Mouse (Mus musculus): Measurements from ENCODE around the gene Rnf208.

Gene Rnf208

DNA sequence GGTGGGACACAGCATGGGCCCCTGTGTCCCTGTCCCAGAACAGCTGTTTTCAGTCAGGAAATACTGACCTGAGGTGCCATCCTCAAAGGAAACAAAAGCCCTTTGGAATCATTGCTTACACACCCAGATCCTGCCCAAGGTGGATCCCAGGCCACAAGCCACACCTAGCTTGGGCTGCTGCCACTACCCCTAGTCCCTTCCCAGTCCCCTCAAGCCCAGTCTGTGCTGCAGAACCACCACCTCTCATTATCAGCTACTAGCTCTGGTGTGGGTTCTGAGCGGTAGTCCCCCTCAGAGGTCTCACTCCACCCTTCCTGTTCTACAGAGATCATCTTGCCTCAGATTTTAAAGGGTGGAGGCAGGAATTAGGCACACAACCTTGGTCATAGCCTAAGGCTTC lies 44.3 kb downstream of the Rnf208 start:
- DNase-seq: no peak

DNA sequence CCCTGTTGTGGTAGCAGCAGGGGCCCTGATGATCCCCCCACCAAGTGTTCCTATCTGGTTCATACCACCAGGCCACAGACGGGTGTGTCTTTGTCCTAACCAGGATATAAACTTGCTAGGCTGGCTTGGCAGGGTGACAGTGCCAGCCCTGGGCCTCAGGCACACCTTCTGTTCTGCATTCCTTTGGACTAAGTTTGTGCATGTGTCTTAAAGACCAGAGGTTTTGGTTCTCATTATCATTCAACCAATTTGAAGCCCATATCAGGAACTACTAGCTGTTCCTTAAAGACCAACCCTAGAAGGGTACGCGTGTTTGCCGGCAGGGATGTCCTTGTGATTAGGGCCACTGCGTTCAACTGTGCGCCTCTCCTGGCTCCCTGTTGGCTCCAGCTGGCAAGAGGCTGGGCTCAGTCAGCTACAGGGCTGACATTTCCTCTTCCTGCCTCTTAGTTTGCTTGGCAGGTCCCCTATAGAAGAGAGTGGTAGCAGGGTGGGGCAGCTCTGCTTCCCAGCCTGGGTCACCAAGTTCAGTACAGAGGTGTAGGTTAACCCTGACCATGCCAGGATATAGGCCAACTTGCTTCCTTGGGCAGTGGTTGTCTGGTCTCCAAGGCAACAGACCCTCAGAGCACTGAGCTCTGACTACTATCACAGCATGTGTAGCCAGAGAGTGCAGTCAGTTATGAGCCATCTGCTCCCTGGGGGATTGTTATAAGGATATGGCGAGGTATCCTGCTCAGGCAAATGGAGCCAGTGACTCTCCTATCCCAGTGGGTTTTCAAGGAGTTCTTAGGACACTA lies 45.0 kb downstream of the Rnf208 start:
- no peak for DNase-seq

DNA sequence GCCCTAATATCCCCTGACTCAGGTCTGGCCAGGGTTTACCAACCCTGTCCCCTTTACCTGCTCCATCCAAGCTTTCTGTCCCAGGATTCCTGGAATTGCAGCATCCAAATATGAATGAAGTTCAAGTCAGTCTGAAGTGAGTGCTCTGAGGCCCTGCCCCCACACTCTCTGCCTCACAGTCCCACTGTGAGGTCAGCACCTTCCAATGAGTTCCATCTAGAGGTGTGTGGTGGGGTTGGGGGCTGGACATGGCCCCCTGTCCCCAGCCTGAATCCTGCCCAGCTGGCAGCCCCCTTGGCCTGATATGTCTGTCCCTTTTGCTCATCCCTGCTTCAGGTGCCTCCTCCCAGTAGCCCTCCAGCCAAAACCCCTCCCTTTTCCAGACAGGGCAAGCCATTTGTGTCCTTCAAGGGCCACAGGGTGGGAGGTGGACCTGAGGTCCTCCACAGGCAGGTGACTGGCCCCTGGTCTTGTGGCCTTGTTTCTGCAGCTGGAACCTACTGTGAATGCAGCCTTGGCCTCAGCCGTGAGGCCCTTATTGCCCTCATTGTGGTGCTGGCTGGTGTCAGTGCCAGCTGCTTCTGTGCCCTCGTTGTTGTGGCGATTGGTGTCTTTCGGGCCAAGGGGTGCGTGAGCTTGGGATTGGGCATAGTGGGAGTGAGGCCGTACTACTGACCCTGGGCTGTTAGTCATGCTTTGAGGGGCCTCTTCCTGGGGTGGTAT lies 46.0 kb downstream of the Rnf208 start, which contains the start of gene Tmem210:
TSS of gene Tmem210 (plus strand) at position 219 of the 723 bp plus-strand sequence.
- no peak for DNase-seq

DNA sequence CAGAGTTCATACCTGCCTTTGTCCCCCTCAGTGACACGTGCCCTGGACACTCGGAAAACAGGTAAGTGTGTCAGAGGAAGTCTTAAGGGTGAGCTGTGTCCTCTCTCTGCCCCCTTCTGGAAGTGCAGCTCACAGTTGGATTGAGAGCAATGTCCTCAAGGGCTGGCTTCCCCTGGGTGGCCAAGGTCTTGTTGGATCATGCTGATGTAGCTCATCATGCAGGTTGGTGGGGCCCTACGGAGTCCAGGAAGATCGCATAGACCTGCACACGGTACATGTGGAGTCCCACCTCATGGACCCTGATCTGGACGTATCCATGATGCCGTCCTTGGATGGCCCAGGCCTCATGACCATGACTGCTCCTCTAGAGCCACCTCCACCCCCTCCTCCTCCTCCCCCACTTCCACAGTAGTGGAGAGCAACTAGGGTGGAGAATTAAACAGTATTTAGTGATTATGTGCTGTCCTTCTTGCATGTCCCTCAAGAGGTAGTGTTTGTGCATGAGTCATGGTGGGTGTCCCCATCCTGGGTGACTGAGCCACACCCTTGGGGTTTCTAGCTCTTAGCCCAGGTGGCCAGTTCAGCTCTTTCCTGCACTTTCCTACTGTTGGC lies 46.8 kb downstream of the Rnf208 start:
- DNase-seq: no peak

DNA sequence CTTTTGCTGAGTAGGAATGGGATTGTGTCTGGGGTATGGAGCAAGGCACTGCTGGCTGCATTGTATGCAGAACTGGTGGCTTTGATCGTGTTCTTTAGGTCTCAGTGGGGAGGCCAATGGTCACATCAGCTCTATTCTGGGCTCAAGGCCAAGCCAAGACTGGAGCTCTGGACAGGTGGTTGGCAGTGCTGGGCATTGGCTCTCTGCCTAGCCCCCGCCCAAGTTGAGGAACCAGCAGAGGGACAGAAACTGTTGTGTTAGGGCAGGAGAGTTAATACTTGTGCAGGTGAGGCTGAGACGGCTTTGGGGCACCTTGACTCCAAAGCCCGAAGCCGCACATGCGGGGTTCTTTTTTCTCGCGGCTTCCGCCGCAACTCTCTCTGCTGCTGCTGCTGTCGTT lies 47.6 kb downstream of the Rnf208 start, which contains the start of gene Lrrc26:
TSS of gene Lrrc26 (plus strand) at position 265 of the 400 bp plus-strand sequence.
- no peak for DNase-seq

DNA sequence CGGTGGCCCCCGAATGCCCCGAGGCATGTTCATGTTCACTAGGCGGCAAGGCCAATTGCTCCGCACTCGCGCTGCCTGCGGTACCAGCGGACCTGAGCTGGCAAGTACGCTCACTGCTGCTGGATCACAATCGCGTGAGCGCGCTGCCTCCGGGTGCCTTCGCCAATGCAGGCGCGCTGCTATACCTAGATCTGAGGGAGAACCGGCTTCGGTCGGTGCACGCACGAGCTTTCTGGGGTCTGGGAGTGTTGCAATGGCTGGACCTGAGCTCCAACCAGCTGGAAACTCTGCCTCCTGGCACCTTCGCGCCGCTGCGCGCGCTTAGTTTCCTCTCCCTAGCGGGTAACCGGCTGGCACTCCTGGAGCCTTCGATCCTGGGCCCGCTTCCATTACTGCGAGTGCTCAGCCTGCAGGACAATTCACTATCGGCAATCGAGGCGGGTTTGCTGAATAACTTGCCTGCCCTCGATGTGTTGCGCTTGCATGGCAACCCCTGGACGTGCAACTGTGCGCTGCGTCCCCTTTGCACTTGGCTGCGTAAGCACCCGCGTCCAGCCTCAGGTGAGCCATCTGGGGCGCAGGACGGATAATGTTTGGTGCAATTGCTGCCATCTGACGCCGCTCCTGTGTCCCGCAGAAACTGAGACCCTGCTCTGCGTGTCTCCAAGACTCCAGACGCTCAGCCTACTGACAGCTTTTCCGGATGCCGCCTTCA lies 48.2 kb downstream of the Rnf208 start:
- DNase-seq: no peak

DNA sequence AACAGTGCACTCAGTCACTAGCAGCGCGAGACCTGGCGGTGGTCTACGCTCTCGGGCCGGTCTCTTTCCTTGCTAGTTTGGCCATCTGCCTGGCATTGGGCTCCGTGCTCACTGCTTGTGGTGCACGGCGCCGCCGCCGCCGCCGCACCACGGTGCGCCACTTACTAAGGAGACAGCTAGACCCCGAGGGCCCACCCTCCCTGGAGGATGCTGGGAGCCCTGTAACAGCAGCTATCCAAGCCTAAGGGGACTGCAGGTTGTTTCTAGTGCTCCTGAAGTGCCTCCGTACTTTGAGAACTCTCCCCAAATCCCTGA lies 48.7 kb downstream of the Rnf208 start:
- DNase-seq: no peak

DNA sequence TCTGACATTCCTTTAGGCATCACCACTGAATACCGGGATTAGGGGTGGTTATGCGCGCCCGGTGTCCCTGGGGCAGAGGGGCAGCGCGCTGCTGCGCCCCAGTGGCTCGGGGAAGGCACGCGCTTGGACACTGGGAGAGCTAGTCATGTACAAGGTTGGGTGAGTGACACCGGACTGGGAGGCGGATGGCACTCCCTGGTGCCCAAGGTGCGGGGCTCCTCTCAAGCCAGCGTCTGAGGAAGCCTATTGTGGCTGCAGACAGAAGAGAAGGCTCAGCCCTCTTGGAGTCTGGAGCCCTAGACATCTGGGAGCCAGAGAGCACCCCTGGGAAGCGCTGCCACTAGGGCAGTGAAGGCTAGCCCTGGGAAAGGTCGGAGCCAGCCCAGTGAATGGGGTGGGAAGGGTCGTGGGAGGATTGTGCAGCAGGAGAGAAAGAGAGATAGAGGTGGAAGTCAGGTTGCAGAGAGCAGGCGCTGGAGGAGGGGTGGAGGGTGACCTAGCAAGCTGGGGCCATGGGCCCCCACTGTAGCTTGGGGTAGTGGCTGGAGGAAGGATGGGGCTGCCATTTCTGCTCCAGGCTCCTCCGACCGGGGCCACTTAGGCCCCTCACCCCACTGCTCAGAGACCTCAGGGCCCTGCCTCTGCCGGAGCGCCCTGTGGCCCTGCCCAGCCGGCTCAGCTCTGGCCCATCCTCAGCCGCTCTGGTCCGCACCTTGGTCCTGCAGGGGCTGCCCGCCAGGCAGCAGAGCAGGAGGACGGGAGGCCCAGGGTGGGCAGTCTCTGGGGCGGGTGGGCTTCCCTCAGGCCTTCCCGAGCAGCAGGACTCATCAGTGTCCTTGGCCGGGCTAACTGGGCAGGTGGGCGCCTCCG lies 49.4 kb downstream of the Rnf208 start:
- DNase-seq: no peak

DNA sequence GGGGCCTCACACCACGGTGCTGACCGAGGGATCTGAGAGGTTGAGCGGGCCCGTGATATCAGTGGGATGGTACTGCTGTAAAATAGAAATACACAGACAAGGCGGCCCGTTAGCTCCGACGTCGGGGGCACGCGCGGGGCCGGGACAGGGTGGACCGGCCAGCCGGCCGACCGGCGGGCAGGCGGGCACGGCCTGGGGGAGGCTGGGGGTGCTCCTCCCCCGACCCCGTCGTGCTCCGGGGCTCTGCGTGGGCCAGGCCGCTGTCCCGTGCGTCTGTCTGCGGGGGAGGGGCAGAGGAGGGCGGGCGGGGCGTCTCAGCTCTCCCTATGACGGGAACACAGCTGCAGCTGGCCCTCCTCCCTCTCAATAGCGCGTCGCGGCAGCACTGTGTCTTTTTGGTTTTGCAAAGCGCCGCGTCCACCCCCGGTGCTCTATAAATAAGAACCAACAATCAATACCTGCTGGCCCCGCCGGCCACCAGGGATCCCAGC lies 50.0 kb downstream of the Rnf208 start:
- DNase-seq: no peak

DNA sequence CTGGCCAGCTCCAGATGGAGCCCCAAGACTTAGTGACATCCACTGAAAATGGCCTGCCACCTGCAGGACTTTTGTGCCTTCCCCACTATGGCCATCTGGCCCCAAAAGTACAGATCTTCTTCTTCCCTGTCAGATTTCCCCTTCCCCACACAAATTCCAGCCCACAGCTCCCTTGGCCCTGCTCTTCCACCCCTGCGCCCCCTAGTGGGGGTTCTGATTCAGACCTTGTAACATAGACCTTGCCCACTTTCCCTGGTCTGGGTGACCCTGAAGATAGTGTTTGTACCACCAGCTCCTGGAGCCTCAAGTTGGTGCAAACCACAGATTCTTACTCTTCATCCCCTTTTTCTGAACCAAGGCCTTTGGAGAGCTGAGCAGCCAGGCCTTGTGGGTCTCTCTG lies 50.8 kb downstream of the Rnf208 start:
- DNase-seq: peak; percentile 63

DNA sequence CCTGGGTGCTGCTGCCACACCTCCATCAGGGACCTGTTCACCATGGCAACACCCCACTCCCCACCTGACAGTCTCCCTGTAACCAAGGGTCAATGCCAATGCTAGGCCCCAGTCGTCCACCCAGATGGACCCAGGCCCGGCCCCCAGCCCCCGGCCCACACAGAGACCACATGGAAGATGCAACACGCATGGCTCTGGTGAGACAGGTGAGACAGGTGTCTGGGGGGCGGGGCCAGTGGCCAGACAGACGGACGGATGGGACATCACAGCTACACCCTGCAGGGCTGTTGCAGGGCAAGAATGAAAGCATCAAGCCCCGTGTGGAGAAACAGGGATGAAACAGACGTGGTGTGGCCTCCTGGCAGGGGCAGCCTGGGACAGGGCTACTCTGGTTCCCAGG lies 51.7 kb downstream of the Rnf208 start:
- DNase-seq: no peak
